Mouse (Mus musculus) c-Kit-positive CD71-positive TER-119-positive erythroid progenitor cells, embryonic 14.5 days (primary cell): Measurements from ENCODE around the gene Ncoa7.

Source experiments
- DNase-seq: peaks from one replicate; pipeline ENCODE4 v3.0.0-alpha.2; 2013; ENCODE audit warnings: low spot score

The Ncoa7 gene

GRCm38 (mm10) chr10:30745238-30745974 lies 57.7 kb downstream of the Ncoa7 start:
- DNase-seq: no peak

DNA sequence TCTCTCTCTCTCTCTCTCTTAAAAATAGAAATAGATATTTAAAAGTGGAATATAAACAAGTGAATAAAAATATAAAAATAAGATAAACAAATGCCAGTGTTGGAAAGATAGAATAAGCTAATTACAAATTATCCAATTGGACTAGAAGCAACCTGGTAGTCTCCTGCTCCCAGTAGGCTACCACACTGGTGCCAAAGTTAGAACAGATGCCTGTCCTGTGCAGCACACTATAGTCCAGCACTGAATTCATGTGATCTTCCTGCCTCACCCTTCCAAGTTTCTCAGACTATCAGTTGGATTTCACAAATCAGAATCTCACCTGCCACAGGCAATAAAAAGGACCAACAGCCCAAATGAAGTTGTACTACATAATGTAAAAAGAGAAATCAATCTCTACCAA lies 59.9 kb downstream of the Ncoa7 start:
- DNase-seq: no peak

- DNase-seq: no peak
Observed at GRCm38 (mm10) chr10:30738403-30738802, 64.7 kb downstream of the Ncoa7 start.

DNA sequence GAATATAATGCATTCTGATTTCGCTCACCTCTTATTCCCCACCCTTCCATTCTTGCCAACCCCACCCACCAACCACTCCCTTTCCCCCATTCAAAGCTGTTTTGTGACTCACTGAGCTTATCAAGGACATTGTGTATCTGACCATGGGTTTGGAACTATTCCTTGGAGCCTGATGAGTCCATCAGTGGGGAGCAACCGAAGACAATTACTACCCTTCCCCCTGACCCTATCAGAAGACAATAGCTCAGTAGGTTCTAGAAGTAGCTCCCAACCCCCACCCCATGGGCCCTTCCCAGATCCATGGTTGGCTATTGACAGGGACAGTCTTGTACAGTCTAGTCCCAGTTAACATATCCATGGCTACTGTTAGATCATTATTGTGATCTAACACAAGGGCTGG lies 65.8 kb downstream of the Ncoa7 start:
- DNase-seq: no peak

DNA sequence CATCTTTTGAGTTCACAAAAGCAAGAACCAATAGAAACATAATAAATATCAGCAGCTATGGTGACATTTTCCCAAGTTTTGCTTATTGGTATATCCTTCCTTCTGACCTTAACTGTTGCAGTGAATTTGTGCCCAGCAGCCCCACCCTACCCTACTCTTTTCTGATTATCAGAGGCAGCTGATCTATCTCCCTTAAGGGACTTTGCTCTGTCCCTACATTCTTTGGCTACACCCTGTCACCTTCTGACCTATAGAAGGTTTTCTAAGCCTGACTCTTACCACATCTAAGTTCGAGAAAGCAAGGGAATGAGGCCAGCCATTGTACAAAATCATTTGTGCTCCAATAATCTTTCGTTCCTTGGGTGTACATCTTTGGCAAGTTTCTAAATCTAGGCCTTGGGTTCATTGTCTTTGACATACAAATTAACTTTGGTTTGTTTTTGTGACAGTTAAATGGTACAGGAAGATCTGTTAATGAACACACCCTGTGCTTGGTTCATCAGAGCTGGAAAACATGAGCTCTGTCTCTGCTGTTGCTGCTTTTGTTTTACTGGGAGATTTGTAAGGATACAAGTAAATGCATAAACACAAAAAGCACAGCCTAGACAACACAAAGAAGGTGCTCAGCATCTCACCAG lies 69.9 kb downstream of the Ncoa7 start:
- DNase-seq: no peak

DNA sequence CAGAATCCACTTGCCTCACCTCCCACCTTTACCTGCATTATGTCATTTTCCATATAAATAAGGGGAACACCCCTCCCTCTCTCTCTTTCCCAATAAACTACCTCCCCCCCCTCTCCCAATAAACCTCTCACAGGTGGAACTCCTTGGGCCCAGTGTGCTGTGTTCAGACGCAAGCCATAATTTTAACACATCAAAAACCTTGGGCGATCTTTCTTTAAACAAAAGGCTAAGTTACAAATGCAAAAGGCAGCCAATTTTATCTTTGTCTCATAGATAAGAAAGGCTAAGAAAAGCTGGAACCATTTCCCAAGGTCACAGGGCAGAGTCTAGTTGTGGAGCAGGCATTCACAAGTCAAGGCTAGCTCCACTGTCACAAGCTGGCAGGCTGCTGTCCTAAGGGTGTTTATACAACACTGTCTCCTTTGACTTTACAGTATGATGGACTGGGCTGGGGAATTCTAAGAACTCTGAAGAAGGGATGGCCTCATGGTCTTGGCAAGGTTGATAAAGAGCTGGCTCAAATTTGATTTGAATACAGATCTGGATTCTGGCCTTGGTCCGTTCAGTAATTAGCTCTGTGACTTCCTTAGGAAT lies 71.7 kb downstream of the Ncoa7 start:
- no peak for DNase-seq

DNA sequence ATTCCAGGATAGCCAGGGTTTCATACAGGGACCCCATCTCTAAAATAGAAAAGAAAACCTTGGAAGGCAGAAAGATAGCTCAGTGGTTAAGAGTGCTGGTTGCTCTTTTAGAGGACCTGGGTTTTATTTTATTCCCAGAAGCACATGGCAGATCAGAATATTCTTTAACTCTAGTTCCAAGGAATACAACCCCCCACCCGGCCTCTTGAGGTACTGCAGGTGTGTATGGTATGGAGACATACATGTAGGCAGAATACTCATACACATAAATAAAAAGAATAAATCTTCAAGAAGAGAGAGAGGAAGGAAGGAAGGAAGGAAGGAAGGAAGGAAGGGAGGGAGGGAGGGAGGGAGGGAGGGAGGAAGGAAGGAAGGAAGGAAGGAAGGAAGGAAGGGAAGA lies 72.3 kb downstream of the Ncoa7 start:
- no peak for DNase-seq

DNA sequence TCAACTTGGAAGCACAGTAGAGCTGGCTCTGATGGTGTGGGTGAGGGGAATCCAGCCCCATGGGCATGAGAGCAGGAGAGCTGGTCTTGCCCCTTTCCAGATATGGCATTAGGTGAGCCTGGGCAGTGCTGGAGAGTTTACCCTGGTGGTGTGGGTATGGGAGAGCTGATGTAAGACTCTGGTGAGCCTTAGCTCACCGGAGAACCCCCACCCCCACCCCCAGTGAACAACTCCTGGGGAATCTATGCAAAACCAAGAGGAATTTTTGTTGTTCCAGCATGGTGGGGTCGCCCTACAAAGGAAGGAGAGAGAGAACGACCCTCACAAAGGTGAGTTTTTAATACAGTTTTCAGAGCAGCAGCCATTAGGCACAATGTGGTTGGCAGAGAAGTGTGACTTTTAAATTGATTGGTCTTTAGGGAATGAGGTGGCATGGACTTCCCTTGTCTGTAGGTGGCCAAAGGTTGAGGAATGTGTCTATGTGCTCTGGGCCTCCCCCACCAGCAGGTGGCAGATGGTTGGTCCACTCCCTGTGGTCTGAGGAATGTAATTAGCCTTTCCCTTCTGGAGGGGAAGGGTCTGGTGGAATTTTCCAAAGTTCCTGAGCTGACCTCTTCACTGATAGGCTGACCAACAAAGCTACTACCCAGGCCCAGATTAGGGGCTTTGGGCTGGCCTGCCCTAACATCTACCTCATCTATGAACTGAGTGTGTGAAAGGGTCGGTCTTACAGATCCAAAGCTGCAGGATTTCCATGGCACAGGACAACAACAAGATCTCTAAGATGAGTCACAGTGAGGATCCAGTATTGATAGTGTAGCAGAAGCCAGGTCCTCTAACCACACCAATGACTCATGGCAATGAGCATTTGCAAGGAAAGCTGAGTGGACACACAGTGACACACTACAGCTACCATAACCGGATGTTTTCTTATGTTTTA lies 73.7 kb downstream of the Ncoa7 start:
- DNase-seq: no peak

- no peak for DNase-seq
Observed at GRCm38 (mm10) chr10:30723014-30723413, 80.1 kb downstream of the Ncoa7 start.

GRCm38 (mm10) chr10:30720556-30720955 lies 82.6 kb downstream of the Ncoa7 start:
- DNase-seq: no peak

- no peak for DNase-seq
Observed at GRCm38 (mm10) chr10:30719947-30720346, 83.2 kb downstream of the Ncoa7 start.

DNA sequence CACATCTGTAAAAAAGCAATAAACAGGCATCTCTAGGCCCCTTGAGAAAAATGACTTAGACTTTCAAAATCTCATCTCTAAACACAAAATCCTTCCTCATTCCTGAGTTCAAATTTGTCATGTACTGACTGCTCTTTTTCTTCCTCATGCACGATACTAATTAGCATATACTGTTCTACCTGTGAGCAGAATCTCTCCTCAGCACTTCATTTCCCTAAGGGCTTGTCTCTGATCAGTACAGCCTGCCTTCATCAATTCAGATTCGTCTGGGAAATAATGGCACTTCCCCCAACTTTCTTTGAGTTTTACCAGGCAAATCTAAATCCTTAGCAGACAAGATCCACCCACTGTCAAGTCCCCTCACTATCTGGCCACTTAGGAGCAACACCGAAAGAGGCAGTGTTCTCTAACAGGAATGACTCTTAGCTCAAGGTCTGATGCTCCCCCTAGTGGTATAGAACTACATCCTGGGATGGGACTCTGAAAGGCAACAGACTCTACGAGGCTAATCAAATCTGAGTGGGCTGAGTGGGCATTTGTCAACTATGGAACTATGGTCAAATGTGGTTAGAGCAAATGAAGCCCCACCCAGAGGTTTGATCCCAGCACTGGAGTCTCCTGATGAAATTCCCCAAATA lies 84.3 kb downstream of the Ncoa7 start:
- DNase-seq: peak; percentile 70

- DNase-seq: no peak
Observed at GRCm38 (mm10) chr10:30716171-30716570, 87.0 kb downstream of the Ncoa7 start.

GRCm38 (mm10) chr10:30712540-30712939 lies 90.6 kb downstream of the Ncoa7 start:
- DNase-seq: no peak

GRCm38 (mm10) chr10:30709846-30710403 lies 93.2 kb downstream of the Ncoa7 start:
- no peak for DNase-seq

DNA sequence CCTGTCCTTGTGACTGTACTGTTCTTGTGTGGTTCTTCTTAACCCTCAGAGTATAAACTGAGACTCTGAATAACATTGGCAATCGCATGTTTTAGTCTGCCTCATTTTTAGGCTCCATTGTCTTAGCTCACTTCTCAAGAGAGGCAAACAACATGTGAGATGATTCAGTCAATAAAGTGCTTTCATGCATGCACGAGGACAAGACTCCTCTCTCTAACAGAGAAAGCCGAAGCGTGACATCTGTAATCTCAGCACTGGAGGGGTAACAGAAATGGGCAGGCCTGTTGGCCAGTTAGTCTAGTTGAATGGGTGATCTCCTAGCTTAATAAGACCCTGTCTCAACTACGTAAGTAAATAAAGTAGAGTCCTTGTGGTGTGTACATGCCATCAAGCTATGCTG lies 95.1 kb downstream of the Ncoa7 start:
- DNase-seq: no peak

DNA sequence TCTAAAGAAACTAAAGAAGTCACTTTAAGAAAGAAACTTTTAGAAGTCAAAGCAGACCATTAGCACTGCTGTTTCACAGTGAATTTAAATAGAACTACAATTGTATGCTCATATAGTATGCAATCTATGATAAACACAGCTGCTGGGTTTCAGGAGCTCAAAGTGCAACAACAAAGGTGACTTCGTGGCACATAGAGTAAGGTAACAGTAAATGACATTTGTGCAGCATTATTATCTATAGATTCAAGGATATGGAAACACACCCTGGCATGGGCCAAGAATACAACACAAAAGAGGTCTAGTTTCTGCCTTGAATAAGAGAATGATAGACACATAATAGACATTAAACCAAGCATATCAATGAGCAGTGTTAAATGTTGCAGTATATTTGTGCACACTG lies 100.5 kb downstream of the Ncoa7 start:
- no peak for DNase-seq

GRCm38 (mm10) chr10:30686862-30687261 lies 116.3 kb downstream of the Ncoa7 start:
- no peak for DNase-seq

GRCm38 (mm10) chr10:30683449-30683848 lies 119.7 kb downstream of the Ncoa7 start:
- DNase-seq: no peak

- no peak for DNase-seq
Observed at GRCm38 (mm10) chr10:30679756-30680155, 123.4 kb downstream of the Ncoa7 start.

DNA sequence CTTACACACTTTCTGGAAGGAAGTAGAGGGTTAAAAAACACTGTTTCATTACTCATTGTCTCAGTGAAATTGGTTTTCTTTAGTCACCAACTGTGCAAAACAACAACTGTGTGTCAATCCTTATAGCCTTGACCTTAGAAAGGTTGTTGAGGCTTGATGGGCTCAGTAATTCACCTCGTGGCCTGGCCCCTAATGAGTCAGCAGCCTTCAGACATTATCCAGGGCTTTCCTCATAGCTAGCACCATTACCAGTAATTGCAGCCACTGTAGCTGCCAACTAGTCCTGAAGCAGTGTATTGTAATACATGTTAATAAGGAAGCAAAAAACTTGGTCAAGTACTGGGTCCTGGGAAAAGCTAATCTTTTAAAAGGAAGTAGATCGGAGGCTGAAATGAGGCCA lies 125.1 kb downstream of the Ncoa7 start:
- no peak for DNase-seq

DNA sequence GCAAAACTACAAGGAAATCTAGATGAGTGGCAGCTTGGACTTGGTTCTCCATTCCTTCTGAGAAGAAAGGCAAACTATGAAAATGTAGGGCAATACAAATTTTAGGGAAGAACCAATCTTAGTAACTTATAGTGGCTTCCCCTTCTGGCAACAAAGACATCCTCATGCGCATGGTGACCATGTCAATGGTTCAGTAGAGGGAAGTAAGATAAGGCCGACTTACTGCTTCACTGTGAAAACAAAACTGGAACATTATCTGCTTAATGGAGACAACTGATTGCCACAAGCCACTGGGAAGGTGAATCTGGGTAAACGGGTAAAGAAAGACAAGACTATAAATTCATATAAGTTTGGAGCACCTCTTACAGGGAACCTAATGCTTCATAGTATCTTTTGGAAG lies 128.3 kb downstream of the Ncoa7 start:
- DNase-seq: no peak
